Mouse (Mus musculus): ENCODE data around the gene Osgepl1.
A peak's percentile ranks its signal among the peaks of the same experiment; 100 is the strongest.

- 0 out of 2 replicates have a peak, but pooled peaks have one; percentile 16 for TF ChIP-seq CTCF (IDR thresholded peaks at IDR 0.05; ENCODE audit: low read depth, low read length)
- peak; percentile 64 for TF ChIP-seq POLR2A (IDR thresholded peaks at IDR 0.05; ENCODE audit: extremely low read depth, insufficient read depth, low read length)
Observed at GRCm38 (mm10) chr1:53296581-53297383, 16.6 kb upstream of the Osgepl1 start, which contains the start of the genes Pms1, Ormdl1 and Gm28778.
